Mouse (Mus musculus) hematopoietic stem cell, adult 5-6 weeks (primary cell): ENCODE results near the gene Muc13. TPM values are rescaled to one million over a fixed set of nuclear protein-coding genes. Genes with fewer than 3 reads are reported as not detected.

Experiments used
- ATAC-seq, 2 experiments: fragments of 125-278 bp in 1 of 2; replicated peaks in 1 of 2; 2 replicates each; pipeline ENCODE4 v1.8.0; 2016 to 2017; ENCODE audit warnings: inconsistent platforms in 2 of 2, mild to moderate bottlenecking in 2 of 2, moderate number of reproducible peaks in 2 of 2, low read depth in 1 of 2, moderate TSS enrichment in 1 of 2; ENCODE audit not compliant: low FRiP score in 2 of 2, poor library complexity in 2 of 2, severe bottlenecking in 2 of 2, insufficient read depth in 1 of 2, low TSS enrichment in 1 of 2
- total RNA-seq: library from RNA; stranded (forward); fragments of 172-1452, 232-1000 nt; gene quantifications from 2 replicates; pipeline ENCODE4 v1.2.3, GENCODE M21; 2017

Gene Muc13
- total RNA-seq, 1 experiment from 2014 or later = 205 TPM

- peak; percentile 24 to 34; a peak in 2 of 4 replicates for ATAC-seq
These were observed 42.8 kb downstream of the Muc13 start for GRCm38 (mm10) chr16:33836676-33837075.

- no peak for ATAC-seq
These were observed 43.4 kb downstream of the Muc13 start for GRCm38 (mm10) chr16:33837191-33837590.

- ATAC-seq = no peak
These were observed 46.8 kb downstream of the Muc13 start for GRCm38 (mm10) chr16:33840616-33841015.

GRCm38 (mm10) chr16:33842081-33842880 is 48.4 kb downstream of the Muc13 start:
- ATAC-seq = no peak

GRCm38 (mm10) chr16:33844150-33844611 is 50.3 kb downstream of the Muc13 start:
- ATAC-seq = no peak

- ATAC-seq = no peak
These were observed 51.0 kb downstream of the Muc13 start for GRCm38 (mm10) chr16:33844866-33845265.

- no peak for ATAC-seq
These were observed 59.4 kb downstream of the Muc13 start for GRCm38 (mm10) chr16:33853271-33853670.

- ATAC-seq = no peak
These were observed 64.9 kb downstream of the Muc13 start for GRCm38 (mm10) chr16:33858766-33859165.

- ATAC-seq = no peak
These were observed 65.5 kb downstream of the Muc13 start for GRCm38 (mm10) chr16:33859380-33859779.

GRCm38 (mm10) chr16:33859988-33860700 is 66.3 kb downstream of the Muc13 start:
- ATAC-seq = peak; percentile 65 to 66; a peak in 3 of 4 replicates

GRCm38 (mm10) chr16:33862406-33862805 is 68.6 kb downstream of the Muc13 start:
- ATAC-seq = no peak

- no peak for ATAC-seq
These were observed 69.4 kb downstream of the Muc13 start for GRCm38 (mm10) chr16:33863208-33863751.

Other genes starting within 250 kb of the Muc13 start
- 59.6 and 63.4 TPM in 2 replicates for gene Heg1, start 109.7 kb upstream of the Muc13 start, total RNA-seq
- gene Itgb5, start 35.6 kb downstream of the Muc13 start, total RNA-seq = 19.9 and 28.9 TPM in 2 replicates
- 85.0 and 92.9 TPM in 2 replicates for gene Umps, start 173.0 kb downstream of the Muc13 start, total RNA-seq